Mouse (Mus musculus) gastrocnemius, adult 18-20 months (tissue): ENCODE measurements at regions not wholly inside any gene's neighbourhood (a gene's known extent, or its start where the extent isn't known, plus 50 kb on each side); places are given as distances from the start of the nearest gene placed in this dataset.
"Not testable (repeated sequence)": the region's sequence is repeated elsewhere in the genome, so short reads cannot be mapped to it uniquely, and the experiment has no call there.

Source experiments
- DNase-seq: peaks from one replicate; pipeline ENCODE4 v3.0.0; 2021; ENCODE audit warnings: low spot score

DNA sequence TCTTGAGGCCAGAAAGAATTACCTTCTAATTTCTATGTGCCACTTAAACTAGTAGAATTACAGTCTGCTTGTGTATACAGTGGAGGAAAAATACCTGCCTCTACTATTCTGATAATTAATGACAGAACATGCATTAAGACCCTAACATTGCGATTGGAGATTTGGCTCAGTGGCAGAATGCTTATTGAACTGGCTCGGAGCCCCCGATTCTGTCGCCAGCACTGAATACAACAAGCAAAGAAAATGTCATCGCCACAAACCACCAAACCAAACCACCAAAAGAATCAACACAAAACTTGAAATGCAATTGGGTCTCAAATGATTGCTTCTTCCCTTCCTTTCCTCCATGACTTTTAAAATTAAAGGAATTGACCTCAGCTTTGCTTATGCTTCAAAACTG, 122.9 kb upstream of the Emcn start:
- DNase-seq = no peak

- DNase-seq = no peak
These were observed 114.7 kb upstream of the Emcn start for GRCm38 (mm10) chr3:137226151-137226550.

GRCm38 (mm10) chr3:137227122-137227838, 113.6 kb upstream of the Emcn start:
- no peak for DNase-seq

GRCm38 (mm10) chr3:137228416-137228815, 112.5 kb upstream of the Emcn start:
- DNase-seq = no peak

DNA sequence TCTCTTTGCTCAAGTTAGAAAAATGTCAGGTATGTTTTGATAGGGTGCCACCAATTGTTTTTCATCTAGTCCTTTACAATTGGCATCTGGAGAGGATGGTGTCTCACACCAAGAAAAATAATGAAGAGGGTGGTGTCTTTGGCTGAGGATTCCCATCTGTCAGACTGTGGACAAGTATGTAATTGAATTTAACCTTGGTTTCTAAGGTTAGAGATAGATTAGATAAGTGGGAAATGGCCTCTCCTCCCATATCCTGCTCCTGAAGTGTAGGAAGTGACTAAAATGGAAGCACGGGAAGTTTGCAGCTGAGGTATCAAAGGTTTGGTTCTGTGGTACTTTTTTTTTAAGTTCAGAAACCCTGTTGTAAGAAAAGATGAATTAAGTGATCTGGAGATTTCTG, 98.0 kb upstream of the Emcn start:
- no peak for DNase-seq

DNA sequence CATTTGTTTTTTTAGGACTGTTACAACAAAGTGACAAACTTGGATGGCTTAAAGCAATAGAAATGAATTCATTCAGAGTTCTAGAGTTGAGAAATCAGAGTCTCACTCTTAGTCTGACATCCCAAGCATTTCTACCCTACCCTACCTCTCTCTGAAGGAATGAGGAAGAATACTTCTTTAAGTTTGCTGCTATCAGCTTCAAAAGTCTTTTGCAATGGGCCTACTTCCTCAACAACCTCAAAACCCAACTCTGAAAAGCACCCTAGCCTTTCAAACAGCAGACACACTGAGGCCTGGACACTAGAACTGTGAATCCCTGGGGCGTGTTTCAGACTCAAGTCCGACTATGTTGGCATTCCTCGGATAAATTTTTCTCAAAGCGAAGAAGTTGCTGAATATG, 77.0 kb upstream of the Emcn start:
- DNase-seq = no peak

DNA sequence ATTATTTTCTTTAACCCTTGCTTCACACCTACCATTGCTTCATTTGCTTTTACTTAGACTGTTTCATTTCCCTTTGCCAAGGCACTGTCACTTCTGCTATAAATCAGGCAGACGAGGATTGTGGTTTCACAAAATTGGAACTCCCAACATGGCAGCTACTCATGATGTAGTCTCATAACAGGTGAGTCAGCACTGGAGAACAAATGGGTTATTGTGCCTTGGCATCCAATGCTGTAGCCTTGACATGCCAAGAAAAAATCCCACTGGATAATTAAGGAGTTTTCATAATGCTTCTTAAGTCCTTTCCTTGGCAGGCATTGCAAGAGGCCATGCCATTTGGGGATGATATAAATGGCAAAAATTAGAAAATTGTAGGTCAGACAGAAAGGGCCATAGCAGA, 73.1 kb upstream of the Emcn start:
- DNase-seq = no peak

GRCm38 (mm10) chr3:137275444-137275843, 65.4 kb upstream of the Emcn start:
- DNase-seq = no peak

- DNase-seq = no peak
These were observed 61.6 kb upstream of the Emcn start for GRCm38 (mm10) chr3:137279284-137279683.

DNA sequence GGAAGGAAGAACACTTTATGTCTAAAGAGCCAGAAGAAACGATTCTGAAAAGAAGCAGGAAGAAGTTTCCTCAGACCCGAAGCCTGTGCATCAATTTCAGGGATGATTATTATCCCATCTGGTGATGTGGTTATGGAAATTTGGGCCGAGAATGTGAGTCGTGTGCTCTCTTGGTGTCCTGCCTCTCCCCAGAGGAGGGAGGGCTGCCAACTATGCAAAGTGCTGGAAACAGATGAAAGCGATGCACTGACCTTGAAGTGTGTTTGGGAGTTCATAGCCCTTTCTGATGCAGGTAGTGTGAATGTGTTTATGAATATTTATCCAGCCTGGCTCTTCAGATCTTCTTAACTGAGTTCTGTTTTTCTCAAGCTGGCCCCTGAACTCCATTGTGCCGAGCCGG, 59.8 kb upstream of the Emcn start:
- peak; percentile 27 for DNase-seq

- not testable (repeated sequence) for DNase-seq
These were observed 53.3 kb upstream of the Emcn start for GRCm38 (mm10) chr3:137287558-137287957.

GRCm38 (mm10) chr3:137288301-137288942, 52.4 kb upstream of the Emcn start:
- no peak for DNase-seq

DNA sequence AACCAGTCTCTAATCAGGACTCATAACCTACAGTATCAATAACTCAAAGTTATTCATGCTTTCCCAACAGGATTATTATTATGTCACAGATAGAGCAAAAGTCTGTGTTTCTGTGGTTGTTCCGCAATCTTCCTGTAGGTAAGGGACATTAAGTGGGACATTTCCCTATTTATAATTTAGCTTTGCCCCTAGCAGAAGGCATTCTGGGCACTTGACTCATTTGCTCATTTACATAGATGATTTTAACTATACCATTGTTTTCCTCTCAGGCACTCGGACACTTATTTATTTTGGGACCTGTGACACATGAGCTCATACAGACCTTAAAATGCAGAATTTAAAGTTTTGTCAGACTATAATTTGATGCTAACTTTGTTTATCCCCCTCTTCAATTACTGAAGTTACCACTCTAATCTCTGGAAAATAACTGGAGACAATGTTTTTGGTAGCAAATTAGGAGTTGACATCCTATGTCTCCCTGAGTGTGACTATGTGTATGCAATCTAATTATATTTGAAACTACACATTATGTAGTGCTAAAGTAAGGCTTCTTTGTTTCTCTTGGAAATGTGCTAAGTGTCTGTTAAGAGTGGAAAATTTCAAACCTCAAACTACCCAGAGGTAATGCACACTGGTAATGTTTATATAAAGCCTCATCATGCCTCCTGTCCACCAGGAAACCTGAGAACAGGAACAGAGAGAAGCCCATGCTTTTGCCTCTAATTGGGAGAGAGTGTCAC, 51.8 kb upstream of the Emcn start:
- no peak for DNase-seq

DNA sequence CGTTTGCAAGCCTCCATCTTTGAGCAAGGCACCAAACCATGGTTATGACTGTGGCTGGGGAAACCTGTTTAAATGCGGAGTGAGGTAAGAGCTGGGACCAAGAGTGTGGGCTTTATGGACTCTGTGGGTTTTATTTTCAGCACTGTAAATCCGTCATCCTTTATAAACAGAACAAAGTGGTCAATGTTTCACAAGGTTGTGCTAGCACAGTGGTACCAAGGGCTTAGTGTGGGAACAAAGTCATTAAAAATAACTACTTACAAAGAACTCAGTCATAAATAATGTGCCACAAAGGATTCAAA, 51.2 kb upstream of the Emcn start:
- DNase-seq = no peak
